Mouse (Mus musculus): ENCODE results near the gene Wdr54. TPM values are rescaled to one million over a fixed set of nuclear protein-coding genes. Genes with fewer than 3 reads are reported as not detected.
A peak's percentile ranks its signal among the peaks of the same experiment; 100 is the strongest.
"Not testable (repeated sequence)": the region's sequence is repeated elsewhere in the genome, so short reads cannot be mapped to it uniquely, and the experiment has no call there.

Gene Wdr54
- polyA plus RNA-seq, 1 experiment from 2014 or later, result 1.0 TPM

DNA sequence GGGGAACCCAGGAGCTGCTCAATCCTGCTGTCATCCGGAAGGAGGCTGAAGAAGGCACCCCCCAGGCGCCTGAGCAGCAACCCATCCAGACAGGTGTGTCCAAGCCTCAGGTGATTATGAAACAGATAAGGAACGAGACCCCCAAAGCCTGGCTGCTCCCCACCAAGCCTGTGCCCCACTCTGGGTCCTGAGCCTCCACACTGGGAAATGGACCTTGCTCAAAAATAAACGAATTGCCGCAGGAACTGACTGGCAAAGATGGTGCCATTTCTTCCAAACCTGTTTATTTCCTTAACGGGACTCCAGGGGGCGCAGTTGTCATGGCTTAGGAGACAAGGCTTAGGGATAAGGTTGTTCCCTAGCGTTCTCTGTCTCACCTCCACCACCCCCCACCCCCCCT, 6.5 kb upstream of the Wdr54 start:
- Histone ChIP-seq H3K27me3 (replicated peaks; ENCODE audit: control insufficient read depth, insufficient read depth, low read length) (peaks cover 13% of the 10 kb centered on the region; the same call in 1 of the 2 replicates), H3K4me1 (replicated peaks; ENCODE audit: control insufficient read depth, insufficient read depth, low read length) (0 out of 2 replicates have a peak, but pooled peaks cover 12% of the 10 kb centered on the region), H3K4me3 (ENCODE audit: low read depth, low read length) (peak overlapping the region; percentile 52), H3K9ac (ENCODE audit: low read depth, low read length) (peak overlapping the region; percentile 45), H3K36me3 (ENCODE audit: control insufficient read depth, insufficient read depth) (no peaks in the 10 kb centered on the region), H3K4me2 (replicated peaks; ENCODE audit: low read depth) (peak overlapping the region; percentile 88), H3K9me3 (ENCODE audit: control insufficient read depth) (no peaks in the 10 kb centered on the region), H3K27ac (ENCODE audit: low read depth, low read length) (no peak overlapping the region)
- TF ChIP-seq CTCF (IDR thresholded peaks at IDR 0.05; ENCODE audit: low read depth), result peak; percentile 85
- ATAC-seq, result peak; percentile 34
- under 1% methylated on average over 8 of the region's 8 CpGs for WGBS

DNA sequence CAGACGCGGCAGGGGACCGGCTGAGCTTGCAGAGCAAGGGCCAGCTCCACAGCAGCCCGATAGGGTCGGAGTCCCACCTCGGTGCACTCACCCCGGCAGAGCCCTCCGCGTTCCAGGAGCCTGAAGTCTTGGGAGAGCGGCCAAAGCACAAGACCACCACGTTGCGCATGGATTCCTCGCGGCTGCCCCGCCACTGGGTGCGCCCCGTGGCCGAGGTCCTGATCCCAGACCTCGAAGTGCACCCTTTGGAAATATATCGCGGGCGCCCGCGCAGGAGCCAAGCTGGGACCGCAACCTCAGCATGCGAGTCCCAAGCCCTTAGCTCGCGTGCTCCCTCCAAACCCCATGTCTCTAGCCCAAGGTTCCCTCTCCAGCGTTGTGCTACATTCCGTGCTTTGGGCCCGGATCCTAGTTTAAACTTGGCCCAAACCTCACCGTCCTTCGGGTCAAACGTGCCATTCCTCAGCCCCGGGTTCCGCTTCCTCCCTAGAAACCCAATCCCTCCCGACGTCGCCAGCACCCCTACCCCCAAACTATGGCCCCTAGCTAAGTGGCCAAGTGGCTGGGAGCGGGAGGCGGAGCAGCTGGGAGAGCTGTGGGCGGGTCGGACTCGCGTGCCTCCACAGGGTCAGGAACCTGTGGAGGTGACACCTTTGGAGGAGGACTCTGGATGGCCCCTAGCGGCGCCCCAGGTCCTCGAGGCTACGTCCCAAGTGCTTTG, 5.9 kb upstream of the Wdr54 start:
- H3K4me3 ChIP-seq (ENCODE audit: low read depth, low read length), result peak overlapping the region; percentile 52
- no peak for TF ChIP-seq CTCF (IDR thresholded peaks at IDR 0.05; ENCODE audit: low read depth)
- 0 out of 2 replicates have a peak, but pooled peaks cover 12% of the 10 kb centered on the region for H3K4me1 ChIP-seq (replicated peaks; ENCODE audit: control insufficient read depth, insufficient read depth, low read length)
- peak; percentile 37 for ATAC-seq
- under 1% methylated on average over 49 of the region's 49 CpGs for WGBS
- no peaks in the 10 kb centered on the region for H3K36me3 ChIP-seq (ENCODE audit: control insufficient read depth, insufficient read depth)
- H3K4me2 ChIP-seq (replicated peaks; ENCODE audit: low read depth), result peak overlapping the region; percentile 88
- no peak overlapping the region for H3K27ac ChIP-seq (ENCODE audit: low read depth, low read length)
- peak overlapping the region; percentile 45 for H3K9ac ChIP-seq (ENCODE audit: low read depth, low read length)
- peaks cover 13% of the 10 kb centered on the region; the same call in 1 of the 2 replicates for H3K27me3 ChIP-seq (replicated peaks; ENCODE audit: control insufficient read depth, insufficient read depth, low read length)
- no peaks in the 10 kb centered on the region for H3K9me3 ChIP-seq (ENCODE audit: control insufficient read depth)

DNA sequence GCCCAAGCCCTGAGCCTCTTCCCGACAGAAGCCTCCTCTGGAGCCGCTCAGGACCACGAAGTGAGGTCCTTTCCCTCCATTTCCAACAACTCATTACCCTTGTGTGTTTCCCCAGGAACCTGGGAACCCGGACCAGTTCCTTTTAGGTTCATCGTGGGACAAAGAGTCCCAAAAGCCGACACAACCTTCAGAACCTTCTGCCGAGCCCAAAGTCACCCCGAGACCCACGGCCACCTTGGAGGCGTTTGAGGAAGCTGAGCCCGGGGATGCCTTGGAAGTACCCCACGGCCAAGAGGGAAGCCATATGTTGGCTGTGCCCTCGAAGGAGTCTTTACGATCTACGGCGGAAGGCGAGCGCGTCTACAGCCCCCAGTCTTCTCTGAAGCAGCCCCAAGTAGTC, 5.2 kb upstream of the Wdr54 start:
- TF ChIP-seq CTCF (IDR thresholded peaks at IDR 0.05; ENCODE audit: low read depth), result no peak

DNA sequence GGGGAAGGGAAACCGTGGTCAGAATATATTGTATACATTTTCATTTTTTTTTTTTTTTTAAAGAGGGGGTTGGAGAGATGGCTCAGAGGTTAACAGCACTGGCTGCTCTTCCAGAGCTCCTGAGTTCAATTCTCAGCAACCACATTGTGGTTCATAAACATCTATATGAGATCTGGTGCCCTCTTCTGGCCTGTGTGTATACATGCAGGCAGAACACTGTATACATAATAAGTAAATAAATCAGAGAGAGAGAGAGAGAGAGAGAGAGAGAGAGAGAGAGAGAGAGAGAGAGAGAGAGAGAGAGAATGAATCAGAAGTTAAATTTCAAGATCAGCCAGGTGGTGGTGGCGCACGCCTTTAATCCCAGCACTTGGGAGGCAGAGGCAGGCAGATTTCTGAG, 3.3 kb upstream of the Wdr54 start:
- H3K27me3 ChIP-seq (replicated peaks; ENCODE audit: control insufficient read depth, insufficient read depth, low read length), result peaks cover 13% of the 10 kb centered on the region; the same call in 1 of the 2 replicates
- H3K4me1 ChIP-seq (replicated peaks; ENCODE audit: control insufficient read depth, insufficient read depth, low read length), result peaks cover 17% of the 10 kb centered on the region
- H3K4me3 ChIP-seq (ENCODE audit: low read depth, low read length); H3K9ac ChIP-seq (ENCODE audit: low read depth, low read length); H3K4me2 ChIP-seq (replicated peaks; ENCODE audit: low read depth); H3K27ac ChIP-seq (ENCODE audit: low read depth, low read length); H3K9me3 ChIP-seq (ENCODE audit: control insufficient read depth); ATAC-seq; H3K36me3 ChIP-seq (ENCODE audit: control insufficient read depth, insufficient read depth): not testable (repeated sequence)
- peak; percentile 76 for TF ChIP-seq CTCF (IDR thresholded peaks at IDR 0.05; ENCODE audit: low read depth)
- 25% methylated on average over 3 of the region's 3 CpGs for WGBS

More for the DNA sequence above, 5.2 kb upstream of the Wdr54 start:
- peak overlapping the region; percentile 52 for H3K4me3 ChIP-seq (ENCODE audit: low read depth, low read length)
- H3K9ac ChIP-seq (ENCODE audit: low read depth, low read length), result peak overlapping the region; percentile 45; the same call in 1 of the 2 replicates
- H3K4me1 ChIP-seq (replicated peaks; ENCODE audit: control insufficient read depth, insufficient read depth, low read length), result 0 out of 2 replicates have a peak, but pooled peaks cover 12% of the 10 kb centered on the region
- H3K27ac ChIP-seq (ENCODE audit: low read depth, low read length), result no peak overlapping the region
- H3K36me3 ChIP-seq (ENCODE audit: control insufficient read depth, insufficient read depth), result no peaks in the 10 kb centered on the region
- no peak for ATAC-seq
- H3K4me2 ChIP-seq (replicated peaks; ENCODE audit: low read depth), result peak overlapping the region; percentile 88
- H3K27me3 ChIP-seq (replicated peaks; ENCODE audit: control insufficient read depth, insufficient read depth, low read length), result peaks cover 13% of the 10 kb centered on the region; the same call in 1 of the 2 replicates
- H3K9me3 ChIP-seq (ENCODE audit: control insufficient read depth), result no peaks in the 10 kb centered on the region
- WGBS, result 22% methylated on average over 19 of the region's 19 CpGs

DNA sequence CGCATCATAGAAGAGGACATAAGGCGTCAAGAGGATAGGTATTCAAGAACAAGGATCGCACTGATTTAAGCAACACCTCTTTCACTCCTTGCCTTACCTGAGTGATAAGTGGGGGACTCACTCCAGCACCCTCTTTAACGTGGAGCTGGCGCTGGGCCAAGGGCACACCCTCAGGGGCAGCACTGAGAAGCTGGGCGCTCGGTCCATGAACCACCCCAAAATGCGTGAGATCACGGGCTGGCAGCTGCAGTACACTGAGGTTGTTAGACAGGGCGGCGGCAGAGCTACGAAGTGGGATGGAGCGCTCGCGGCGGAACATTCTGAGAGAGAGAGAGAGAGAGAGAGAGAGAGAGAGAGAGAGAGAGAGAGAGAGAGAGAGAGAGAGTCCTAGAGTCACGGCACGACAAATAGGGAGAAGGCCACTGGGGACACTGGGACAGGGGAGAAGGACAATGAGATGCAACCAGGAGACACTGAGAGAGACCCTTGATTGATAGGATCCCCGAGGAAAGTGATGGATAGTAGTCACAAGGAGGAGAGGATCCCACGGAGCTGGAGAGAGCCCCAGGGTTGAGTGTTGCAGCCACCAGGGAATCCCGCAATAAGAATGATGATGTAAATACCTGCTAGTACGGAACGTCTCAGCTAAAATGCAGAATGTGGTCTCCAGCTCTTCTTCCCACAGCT, 502 bp downstream of the Wdr54 start:
- H3K36me3 ChIP-seq (ENCODE audit: control insufficient read depth, insufficient read depth), result peaks cover 19% of the 10 kb centered on the region
- no peak overlapping the region for H3K27ac ChIP-seq (ENCODE audit: low read depth, low read length)
- WGBS, result 9% methylated on average over 23 of the region's 23 CpGs
- H3K4me2 ChIP-seq (replicated peaks; ENCODE audit: low read depth), result peak overlapping the region; percentile 88
- peak overlapping the region; percentile 47 for H3K4me3 ChIP-seq (ENCODE audit: low read depth, low read length)
- H3K9ac ChIP-seq (ENCODE audit: low read depth, low read length), result no peak overlapping the region
- H3K27me3 ChIP-seq (replicated peaks; ENCODE audit: control insufficient read depth, insufficient read depth, low read length), result 0 out of 2 replicates have a peak, but pooled peaks cover under 1% of the 10 kb centered on the region
- no peaks in the 10 kb centered on the region for H3K9me3 ChIP-seq (ENCODE audit: control insufficient read depth)
- TF ChIP-seq CTCF (IDR thresholded peaks at IDR 0.05; ENCODE audit: low read depth), result no peak
- ATAC-seq, result no peak
- H3K4me1 ChIP-seq (replicated peaks; ENCODE audit: control insufficient read depth, insufficient read depth, low read length), result peaks cover 6% of the 10 kb centered on the region

DNA sequence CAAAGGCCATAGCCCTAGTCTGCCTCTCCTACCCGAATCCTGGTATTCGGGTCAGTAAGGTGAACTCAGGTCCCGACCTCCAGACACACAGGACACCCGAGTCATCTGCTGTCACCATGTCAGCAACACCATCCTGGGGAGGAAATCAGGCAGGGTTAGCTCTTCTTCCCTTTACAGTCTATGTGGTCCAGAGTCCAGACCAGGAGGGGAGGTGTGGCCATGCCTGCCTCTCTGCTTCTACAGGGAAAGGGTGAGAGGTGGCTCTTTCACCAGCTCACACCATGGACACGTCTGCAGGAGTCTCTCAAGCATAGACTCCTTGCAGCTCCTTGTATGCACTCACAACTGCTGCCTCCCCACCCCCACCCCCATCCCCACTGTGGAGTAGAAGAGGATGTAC, 2.7 kb downstream of the Wdr54 start:
- peak; percentile 49 for ATAC-seq
- WGBS, result 64% methylated on average over 5 of the region's 5 CpGs

More for the DNA sequence above, 2.7 kb downstream of the Wdr54 start:
- TF ChIP-seq CTCF (IDR thresholded peaks at IDR 0.05; ENCODE audit: low read depth), result no peak
- H3K9me3 ChIP-seq (ENCODE audit: control insufficient read depth), result no peaks in the 10 kb centered on the region
- H3K4me3 ChIP-seq (ENCODE audit: low read depth, low read length), result no peak overlapping the region
- H3K4me1 ChIP-seq (replicated peaks; ENCODE audit: control insufficient read depth, insufficient read depth, low read length), result peaks cover 6% of the 10 kb centered on the region
- no peak overlapping the region for H3K4me2 ChIP-seq (replicated peaks; ENCODE audit: low read depth)
- H3K36me3 ChIP-seq (ENCODE audit: control insufficient read depth, insufficient read depth), result peaks cover 40% of the 10 kb centered on the region
- H3K27ac ChIP-seq (ENCODE audit: low read depth, low read length), result no peak overlapping the region; the same call in 1 of the 2 replicates
- H3K27me3 ChIP-seq (replicated peaks; ENCODE audit: control insufficient read depth, insufficient read depth, low read length), result no peaks in the 10 kb centered on the region
- H3K9ac ChIP-seq (ENCODE audit: low read depth, low read length), result 0 out of 2 replicates have a peak overlapping the region, but pooled peaks have one; percentile 1

All from intestine, postnatal 0 days (tissue).